Mouse (Mus musculus) midbrain, embryonic 14.5 days (tissue): ENCODE data around the gene Necab3. TPM values are rescaled to one million over a fixed set of nuclear protein-coding genes. Genes with fewer than 3 reads are reported as not detected.

Experiments used
- ATAC-seq: fragments of 200-750 bp; cut with Nextera tagmentation; 2 replicates; pipeline ENCODE4 v1.8.0; 2017; ENCODE audit warnings: moderate number of reproducible peaks, moderate library complexity; ENCODE audit not compliant: low FRiP score, low TSS enrichment
- DNase-seq: peaks from one replicate; pipeline ENCODE4 v3.0.0-alpha.2; 2015
- H3K27ac ChIP-seq: fragments of 300-500 bp; sonication (generic); replicated peaks from 2 replicates; pipeline ENCODE4 v1.5.1; 2014; ENCODE audit warnings: mild to moderate bottlenecking, low read depth, low read length, moderate library complexity
- H3K27me3 ChIP-seq: fragments of 300-500 bp; sonication (generic); 2 replicates; pipeline ENCODE4 v1.6.1; 2014; ENCODE audit warnings: low read length, control low read depth, mixed read lengths; ENCODE audit not compliant: control insufficient read depth, insufficient read depth
- H3K36me3 ChIP-seq: fragments of 300-500 bp; sonication (generic); 2 replicates; pipeline ENCODE4 v1.6.1; 2014; ENCODE audit warnings: low read length, control low read depth; ENCODE audit not compliant: control insufficient read depth, insufficient read depth
- H3K4me1 ChIP-seq: fragments of 300-500 bp; sonication (generic); 2 replicates; pipeline ENCODE4 v1.6.1; 2014; ENCODE audit warnings: mild to moderate bottlenecking, antibody characterized with exemption, low read length, control low read depth; ENCODE audit not compliant: control insufficient read depth, insufficient read depth
- H3K4me2 ChIP-seq: fragments of 300-500 bp; sonication (generic); 2 replicates; pipeline ENCODE4 v1.6.1; 2014; ENCODE audit warnings: mild to moderate bottlenecking, low read length, moderate library complexity
- H3K4me3 ChIP-seq: fragments of 300-500 bp; sonication (generic); replicated peaks from 2 replicates; pipeline ENCODE4 v1.5.1; 2014; ENCODE audit warnings: low read depth, low read length
- H3K9ac ChIP-seq: fragments of 300-500 bp; sonication (generic); replicated peaks from 2 replicates; pipeline ENCODE4 v1.6.1; 2014; ENCODE audit warnings: mild to moderate bottlenecking, low read length, moderate library complexity
- H3K9me3 ChIP-seq: fragments of 300-500 bp; sonication (generic); 2 replicates; pipeline ENCODE4 v1.6.1; 2016; ENCODE audit warnings: low read length, control low read depth, mixed read lengths; ENCODE audit not compliant: control insufficient read depth
- WGBS: fragments of 180-500 bp; shearing (Covaris S2); extraction: QIAGEN DNeasy Blood & Tissue Kit; methylation state at CpG from one replicate; pipeline ENCODE4 v1.1.7; 2014; 5-methylcytosine and 5-hydroxymethylcytosine counted together
- polyA plus RNA-seq: library from polyadenylated mRNA; unstranded; fragments of >200 nt; fragmentation: Nextera tagmentation; extraction: Ambion mirVana; gene quantifications from 2 replicates; pipeline ENCODE4 v1.2.1, GENCODE M21; 2014

The Necab3 gene
- polyA plus RNA-seq, 1 experiment from 2014 or later = 15.1 TPM

- Histone ChIP-seq H3K9me3 (no peaks in the 10 kb centered on the region), H3K4me1 (no peaks in the 10 kb centered on the region), H3K36me3 (peaks cover 66% of the 10 kb centered on the region), H3K27me3 (no peaks in the 10 kb centered on the region), H3K9ac (no peak overlapping the region), H3K4me2 (no peak overlapping the region), H3K27ac (no peak overlapping the region), H3K4me3 (no peak overlapping the region)
- WGBS = 96% methylated on average over 2 of the region's 2 CpGs
- ATAC-seq (no peak), DNase-seq (no peak)
These were observed 33.4 kb downstream of the Necab3 start for GRCm38 (mm10) chr2:154525285-154525684.

GRCm38 (mm10) chr2:154522334-154522733 lies 36.4 kb downstream of the Necab3 start:
- peaks cover 66% of the 10 kb centered on the region for H3K36me3 ChIP-seq

GRCm38 (mm10) chr2:154521449-154521848 lies 37.2 kb downstream of the Necab3 start:
- no peaks in the 10 kb centered on the region for H3K9me3 ChIP-seq
- no peaks in the 10 kb centered on the region for H3K27me3 ChIP-seq
- H3K27ac ChIP-seq = no peak overlapping the region
- H3K36me3 ChIP-seq = peaks cover 73% of the 10 kb centered on the region
- ATAC-seq (no peak), DNase-seq (no peak)
- no peak overlapping the region for H3K4me3 ChIP-seq
- no peak overlapping the region for H3K4me2 ChIP-seq
- no peak overlapping the region for H3K9ac ChIP-seq
- H3K4me1 ChIP-seq = no peaks in the 10 kb centered on the region

More at GRCm38 (mm10) chr2:154522334-154522733, 36.4 kb downstream of the Necab3 start:
- no peaks in the 10 kb centered on the region for H3K27me3 ChIP-seq
- H3K9me3 ChIP-seq = no peaks in the 10 kb centered on the region
- no peak overlapping the region for H3K9ac ChIP-seq
- 92% methylated on average over 5 of the region's 5 CpGs for WGBS
- no peak overlapping the region for H3K4me2 ChIP-seq
- H3K4me3 ChIP-seq = no peak overlapping the region
- no peaks in the 10 kb centered on the region for H3K4me1 ChIP-seq
- ATAC-seq = no peak
- no peak for DNase-seq
- H3K27ac ChIP-seq = no peak overlapping the region

GRCm38 (mm10) chr2:154517424-154517823 lies 41.3 kb downstream of the Necab3 start:
- Histone ChIP-seq H3K36me3 (peaks cover 50% of the 10 kb centered on the region), H3K4me3 (no peak overlapping the region), H3K4me2 (no peak overlapping the region), H3K9ac (no peak overlapping the region), H3K9me3 (no peaks in the 10 kb centered on the region), H3K27ac (no peak overlapping the region), H3K4me1 (no peaks in the 10 kb centered on the region), H3K27me3 (no peaks in the 10 kb centered on the region)
- 93% methylated on average over 5 of the region's 5 CpGs for WGBS
- ATAC-seq (no peak), DNase-seq (no peak)

- 95% methylated on average over 3 of the region's 3 CpGs for WGBS
- ATAC-seq (no peak), DNase-seq (no peak)
- Histone ChIP-seq H3K27me3 (no peaks in the 10 kb centered on the region), H3K36me3 (peaks cover 53% of the 10 kb centered on the region), H3K4me3 (no peak overlapping the region), H3K9me3 (no peaks in the 10 kb centered on the region), H3K4me2 (no peak overlapping the region), H3K27ac (no peak overlapping the region), H3K4me1 (no peaks in the 10 kb centered on the region), H3K9ac (no peak overlapping the region)
These were observed 41.7 kb downstream of the Necab3 start for GRCm38 (mm10) chr2:154516944-154517343.

- H3K36me3 ChIP-seq = peaks cover 40% of the 10 kb centered on the region
- WGBS = 93% methylated on average over 3 of the region's 3 CpGs
These were observed 48.5 kb downstream of the Necab3 start for GRCm38 (mm10) chr2:154510141-154510540.

GRCm38 (mm10) chr2:154508450-154508849 lies 50.2 kb downstream of the Necab3 start:
- ATAC-seq (no peak), DNase-seq (no peak)
- no peaks in the 10 kb centered on the region for H3K4me1 ChIP-seq
- H3K9me3 ChIP-seq = no peaks in the 10 kb centered on the region
- peaks cover 46% of the 10 kb centered on the region for H3K36me3 ChIP-seq
- H3K27me3 ChIP-seq = no peaks in the 10 kb centered on the region
- WGBS = 92% methylated on average over 4 of the region's 4 CpGs
- no peak overlapping the region for H3K9ac ChIP-seq
- H3K4me3 ChIP-seq = no peak overlapping the region
- H3K4me2 ChIP-seq = no peak overlapping the region
- H3K27ac ChIP-seq = no peak overlapping the region

More at GRCm38 (mm10) chr2:154510141-154510540, 48.5 kb downstream of the Necab3 start:
- Histone ChIP-seq H3K27ac (no peak overlapping the region), H3K9ac (no peak overlapping the region), H3K27me3 (no peaks in the 10 kb centered on the region), H3K4me2 (no peak overlapping the region), H3K4me1 (no peaks in the 10 kb centered on the region), H3K9me3 (no peaks in the 10 kb centered on the region), H3K4me3 (no peak overlapping the region)
- ATAC-seq (no peak), DNase-seq (no peak)

- Histone ChIP-seq H3K27ac (no peak overlapping the region), H3K4me3 (no peak overlapping the region), H3K27me3 (no peaks in the 10 kb centered on the region), H3K9ac (no peak overlapping the region), H3K4me2 (no peak overlapping the region), H3K4me1 (no peaks in the 10 kb centered on the region), H3K9me3 (no peaks in the 10 kb centered on the region), H3K36me3 (peaks cover 46% of the 10 kb centered on the region)
- no peak for ATAC-seq
- 78% methylated on average over 9 of the region's 9 CpGs for WGBS
- DNase-seq = peak; percentile 29
These were observed 51.0 kb downstream of the Necab3 start for GRCm38 (mm10) chr2:154507566-154508283.

GRCm38 (mm10) chr2:154507076-154507475 lies 51.6 kb downstream of the Necab3 start:
- Histone ChIP-seq H3K9ac (no peak overlapping the region), H3K27ac (no peak overlapping the region), H3K9me3 (no peaks in the 10 kb centered on the region), H3K4me2 (no peak overlapping the region), H3K4me3 (no peak overlapping the region), H3K36me3 (peaks cover 43% of the 10 kb centered on the region), H3K4me1 (no peaks in the 10 kb centered on the region), H3K27me3 (no peaks in the 10 kb centered on the region)
- 88% methylated on average over 2 of the region's 2 CpGs for WGBS
- ATAC-seq = no peak
- DNase-seq = no peak
